ENCODE assay signal across 13 mouse cellular contexts in genomic region chr11:85864363-85864762, GRCm38 (mm10). TPM values are rescaled to one million over a fixed set of nuclear protein-coding genes. Genes with fewer than 3 reads are reported as not detected.
DNase-seq lines count a peak whose midpoint lies in the region; ATAC-seq and TF ChIP-seq lines count a peak whose summit lies in the region.
"Had no signal": no experiment of that assay in that cellular context is flagged by ENCODE, and none has a peak within 500 bp of the region (broad histone marks: within the 10 kb centered on the region; RNA-seq: fewer than 3 reads in every experiment).

No protein-coding gene starts in this region.

- H3K36me3 ChIP-seq in hindbrain, postnatal 0 days (ENCODE audit: insufficient read depth, low read length): no peaks in the 10 kb centered on the region
- H3K36me3 ChIP-seq in hindbrain, embryonic 11.5 days (ENCODE audit: control insufficient read depth, insufficient read depth, low read length): no peaks in the 10 kb centered on the region
- no peaks in the 10 kb centered on the region for H3K36me3 ChIP-seq in lung, postnatal 0 days (ENCODE audit: insufficient read depth, low read length)
- H3K36me3 ChIP-seq: embryonic facial prominence, embryonic 15.5 days; heart, embryonic 13.5 days had no signal

- no peaks in the 10 kb centered on the region for H3K27me3 ChIP-seq in hindbrain, postnatal 0 days (ENCODE audit: insufficient read depth, low read length)
- no peaks in the 10 kb centered on the region for H3K27me3 ChIP-seq in hindbrain, embryonic 11.5 days (ENCODE audit: control insufficient read depth, insufficient read depth, low read length)
- no peaks in the 10 kb centered on the region for H3K27me3 ChIP-seq in lung, postnatal 0 days (replicated peaks; ENCODE audit: insufficient read depth, low read length)
- H3K27me3 ChIP-seq: embryonic facial prominence, embryonic 15.5 days had no signal

- TF ChIP-seq CTCF in hindbrain, postnatal 0 days (IDR thresholded peaks at IDR 0.05; ENCODE audit: low read depth): peak; percentile 54
- TF ChIP-seq CTCF in lung, postnatal 0 days (IDR thresholded peaks at IDR 0.05): peak; percentile 67

- 39% methylated on average over 7 of the region's 7 CpGs for WGBS in hindbrain, postnatal 0 days
- 37% methylated on average over 7 of the region's 7 CpGs for WGBS in hindbrain, embryonic 11.5 days
- 40% methylated on average over 7 of the region's 7 CpGs for WGBS in lung, postnatal 0 days

- H3K27ac ChIP-seq in hindbrain, postnatal 0 days: no peak overlapping the region
- no peak overlapping the region for H3K27ac ChIP-seq in hindbrain, embryonic 11.5 days (ENCODE audit: low read depth, low read length)
- no peak overlapping the region for H3K27ac ChIP-seq in lung, postnatal 0 days (ENCODE audit: low read length)
- H3K27ac ChIP-seq: embryonic facial prominence, embryonic 15.5 days; heart, embryonic 13.5 days; macrophage had no signal

- no peak overlapping the region for H3K4me2 ChIP-seq in hindbrain, postnatal 0 days (ENCODE audit: low read depth, low read length)
- no peak overlapping the region for H3K4me2 ChIP-seq in hindbrain, embryonic 11.5 days (replicated peaks; ENCODE audit: low read depth, low read length)
- no peak overlapping the region for H3K4me2 ChIP-seq in lung, postnatal 0 days (replicated peaks; ENCODE audit: low read depth, low read length)
- H3K4me2 ChIP-seq: embryonic facial prominence, embryonic 15.5 days; heart, embryonic 13.5 days had no signal

- DNase-seq in hindbrain, postnatal 0 days (ENCODE audit: low spot score): no peak
- DNase-seq in hindbrain, embryonic 11.5 days (ENCODE audit: low spot score): no peak
- DNase-seq in lung, postnatal 0 days (ENCODE audit: low spot score): no peak
- no peak for DNase-seq in lung, postnatal 36 days
- peak; percentile 22 for DNase-seq in MEL-GATA-1-ER (ENCODE audit: extremely low read depth, low read depth)
- peak; percentile 42 for DNase-seq in induced T-regulatory cell, adult 2 months (ENCODE audit: low read depth)
- no peak for DNase-seq in right cerebral cortex, adult 2 months (ENCODE audit: low spot score in 2 of 2)
- DNase-seq: kidney, adult 18-20 months; right cerebral cortex, postnatal 4 days had no signal

- no peak for TF ChIP-seq EP300 in lung, postnatal 0 days (IDR thresholded peaks at IDR 0.05)

- no peak for ATAC-seq in hindbrain, postnatal 0 days
- no peak for ATAC-seq in hindbrain, embryonic 11.5 days (ENCODE audit: low FRiP score)
- no peak for ATAC-seq in lung, postnatal 0 days

- no peak overlapping the region for H3K9ac ChIP-seq in hindbrain, postnatal 0 days (replicated peaks; ENCODE audit: low read length)
- no peak overlapping the region for H3K9ac ChIP-seq in hindbrain, embryonic 11.5 days (ENCODE audit: low read depth, low read length)
- H3K9ac ChIP-seq in lung, postnatal 0 days (replicated peaks; ENCODE audit: low read depth): no peak overlapping the region
- H3K9ac ChIP-seq: embryonic facial prominence, embryonic 15.5 days; heart, embryonic 13.5 days had no signal

- no peak overlapping the region for H3K4me3 ChIP-seq in hindbrain, postnatal 0 days (ENCODE audit: low read length)
- H3K4me3 ChIP-seq in hindbrain, embryonic 11.5 days (ENCODE audit: low read depth, low read length): no peak overlapping the region
- no peak overlapping the region for H3K4me3 ChIP-seq in lung, postnatal 0 days (ENCODE audit: low read depth, low read length)
- H3K4me3 ChIP-seq: embryonic facial prominence, embryonic 15.5 days; heart, embryonic 13.5 days had no signal

- no peaks in the 10 kb centered on the region for H3K4me1 ChIP-seq in hindbrain, postnatal 0 days (ENCODE audit: insufficient read depth, low read length)
- no peaks in the 10 kb centered on the region for H3K4me1 ChIP-seq in hindbrain, embryonic 11.5 days (replicated peaks; ENCODE audit: control insufficient read depth, insufficient read depth, low read length)
- no peaks in the 10 kb centered on the region for H3K4me1 ChIP-seq in lung, postnatal 0 days (ENCODE audit: insufficient read depth, low read depth, low read length)
- H3K4me1 ChIP-seq: embryonic facial prominence, embryonic 15.5 days; heart, embryonic 13.5 days had no signal

- H3K9me3 ChIP-seq in hindbrain, postnatal 0 days (ENCODE audit: low read length): no peaks in the 10 kb centered on the region
- no peaks in the 10 kb centered on the region for H3K9me3 ChIP-seq in hindbrain, embryonic 11.5 days (ENCODE audit: control insufficient read depth, low read length)
- H3K9me3 ChIP-seq in lung, postnatal 0 days (ENCODE audit: low read length): no peaks in the 10 kb centered on the region
- H3K9me3 ChIP-seq: embryonic facial prominence, embryonic 15.5 days; heart, embryonic 13.5 days had no signal

RNA-seq across cellular contexts. Expression of gene Gm11444, which starts 14.2 kb away (rescaled TPM):
- not detected in 2 replicates for total RNA-seq in hindbrain, postnatal 0 days (2014; rRNA removed)
- not detected in 2 replicates for polyA plus RNA-seq in hindbrain, postnatal 0 days (2015; fragmentation: Nextera tagmentation; extraction: Ambion mirVana)
- not detected in 2 replicates for polyA plus RNA-seq in hindbrain, embryonic 11.5 days (2014; fragmentation: Nextera tagmentation; extraction: Ambion mirVana)
- not detected in 2 replicates for polyA plus RNA-seq in lung, postnatal 0 days (2015; fragmentation: Nextera tagmentation; extraction: Ambion mirVana)
- polyA plus RNA-seq: heart, embryonic 13.5 days; macrophage; thymus, postnatal 0 days had no signal

RNA-seq across cellular contexts. Expression of gene Tbx4, which starts 21.9 kb away (rescaled TPM):
- total RNA-seq in hindbrain, postnatal 0 days (2014; rRNA removed): 0.18 and 0.47 TPM in 2 replicates
- polyA plus RNA-seq in hindbrain, postnatal 0 days (2015; fragmentation: Nextera tagmentation; extraction: Ambion mirVana): 0.20 and 0.23 TPM in 2 replicates
- 0.08 and 0.13 TPM in 2 replicates for polyA plus RNA-seq in hindbrain, embryonic 11.5 days (2014; fragmentation: Nextera tagmentation; extraction: Ambion mirVana)
- polyA plus RNA-seq in lung, postnatal 0 days (2015; fragmentation: Nextera tagmentation; extraction: Ambion mirVana): 46.2 and 48.5 TPM in 2 replicates
- polyA plus RNA-seq: macrophage; thymus, postnatal 0 days had no signal

RNA-seq across cellular contexts. Expression of gene Tbx2, which starts 32.0 kb away (rescaled TPM):
- 3.6 and 7.9 TPM in 2 replicates for total RNA-seq in hindbrain, postnatal 0 days (2014; rRNA removed)
- polyA plus RNA-seq in hindbrain, postnatal 0 days (2015; fragmentation: Nextera tagmentation; extraction: Ambion mirVana): 0.70 and 0.86 TPM in 2 replicates
- 2.3 and 3.7 TPM in 2 replicates for polyA plus RNA-seq in hindbrain, embryonic 11.5 days (2014; fragmentation: Nextera tagmentation; extraction: Ambion mirVana)
- polyA plus RNA-seq in lung, postnatal 0 days (2015; fragmentation: Nextera tagmentation; extraction: Ambion mirVana): 43.6 and 49.6 TPM in 2 replicates
- polyA plus RNA-seq: macrophage had no signal

Comparison
In these comparisons a context has a peak if more than half of its experiments do, and no peak if none do; other contexts are left out.
1. DNase-seq: peak in MEL-GATA-1-ER (single experiment) and induced T-regulatory cell, adult 2 months (single experiment); none in hindbrain, postnatal 0 days (single experiment), hindbrain, embryonic 11.5 days (single experiment), lung, postnatal 0 days (single experiment), lung, postnatal 36 days (single experiment) and right cerebral cortex, adult 2 months (0 of 2).
2. RNA of gene Tbx4, which starts 21.9 kb away (polyA plus RNA-seq): 46.2 to 48.5 TPM in lung, postnatal 0 days; 0.20 to 0.23 TPM in hindbrain, postnatal 0 days and 0.08 to 0.13 TPM in hindbrain, embryonic 11.5 days; every median in the first group is over 10 times any median in the second.